Mouse (Mus musculus): ENCODE results near the gene Olfr1434. TPM values are rescaled to one million over a fixed set of nuclear protein-coding genes. Genes with fewer than 3 reads are reported as not detected.

Gene Olfr1434
- polyA plus RNA-seq, 1 experiment from 2014 or later = not detected

Other genes with a start within 250 kb of the Olfr1434 start
- not detected in 2 replicates for gene Olfr1423, start 238.5 kb upstream of the Olfr1434 start, polyA plus RNA-seq (2014; fragmentation: Nextera tagmentation; extraction: Ambion mirVana)
- not detected in 2 replicates for gene Olfr1424, start 217.2 kb upstream of the Olfr1434 start, polyA plus RNA-seq (2014; fragmentation: Nextera tagmentation; extraction: Ambion mirVana)
- not detected in 2 replicates for gene Olfr1425, start 202.1 kb upstream of the Olfr1434 start, polyA plus RNA-seq (2014; fragmentation: Nextera tagmentation; extraction: Ambion mirVana)
- not detected in 2 replicates for gene Olfr1426, start 187.8 kb upstream of the Olfr1434 start, polyA plus RNA-seq (2014; fragmentation: Nextera tagmentation; extraction: Ambion mirVana)
- not detected in 2 replicates for gene Olfr1427, start 176.5 kb upstream of the Olfr1434 start, polyA plus RNA-seq (2014; fragmentation: Nextera tagmentation; extraction: Ambion mirVana)
- gene Olfr1428, start 164.0 kb upstream of the Olfr1434 start, polyA plus RNA-seq (2014; fragmentation: Nextera tagmentation; extraction: Ambion mirVana) = not detected in 2 replicates
- not detected in 2 replicates for gene Olfr76, start 156.7 kb upstream of the Olfr1434 start, polyA plus RNA-seq (2014; fragmentation: Nextera tagmentation; extraction: Ambion mirVana)
- gene Olfr1555-ps1, start 109.7 kb upstream of the Olfr1434 start, polyA plus RNA-seq (2014; fragmentation: Nextera tagmentation; extraction: Ambion mirVana) = not detected in 2 replicates
- not detected in 2 replicates for gene Olfr1431, start 79.2 kb upstream of the Olfr1434 start, polyA plus RNA-seq (2014; fragmentation: Nextera tagmentation; extraction: Ambion mirVana)
- gene Olfr1432, start 47.3 kb upstream of the Olfr1434 start, polyA plus RNA-seq (2014; fragmentation: Nextera tagmentation; extraction: Ambion mirVana) = not detected in 2 replicates
- not detected in 2 replicates for gene Olfr262, start 38.2 kb upstream of the Olfr1434 start, polyA plus RNA-seq (2014; fragmentation: Nextera tagmentation; extraction: Ambion mirVana)
- not detected in 2 replicates for gene Olfr235, start 18.8 kb upstream of the Olfr1434 start, polyA plus RNA-seq (2014; fragmentation: Nextera tagmentation; extraction: Ambion mirVana)
- not detected in 2 replicates for gene Olfr1436, start 19.3 kb downstream of the Olfr1434 start, polyA plus RNA-seq (2014; fragmentation: Nextera tagmentation; extraction: Ambion mirVana)
- gene Olfr1437, start 45.2 kb downstream of the Olfr1434 start, polyA plus RNA-seq (2014; fragmentation: Nextera tagmentation; extraction: Ambion mirVana) = not detected in 2 replicates
- not detected in 2 replicates for gene Olfr1438-ps1, start 56.1 kb downstream of the Olfr1434 start, polyA plus RNA-seq (2014; fragmentation: Nextera tagmentation; extraction: Ambion mirVana)
- not detected in 2 replicates for gene Olfr1440, start 107.4 kb downstream of the Olfr1434 start, polyA plus RNA-seq (2014; fragmentation: Nextera tagmentation; extraction: Ambion mirVana)
- not detected in 2 replicates for gene Olfr1441, start 137.6 kb downstream of the Olfr1434 start, polyA plus RNA-seq (2014; fragmentation: Nextera tagmentation; extraction: Ambion mirVana)
- not detected in 2 replicates for gene Pfpl, start 148.1 kb downstream of the Olfr1434 start, polyA plus RNA-seq (2014; fragmentation: Nextera tagmentation; extraction: Ambion mirVana)
- 0.95 and 1.2 TPM in 2 replicates for gene Mpeg1, start 180.9 kb downstream of the Olfr1434 start, polyA plus RNA-seq (2014; fragmentation: Nextera tagmentation; extraction: Ambion mirVana)
- gene Dtx4, start 221.6 kb downstream of the Olfr1434 start, polyA plus RNA-seq (2014; fragmentation: Nextera tagmentation; extraction: Ambion mirVana) = 1.8 and 2.0 TPM in 2 replicates

Measured in heart, embryonic 14.5 days (tissue).